Mouse (Mus musculus): ENCODE results near the gene H2afy. TPM values are rescaled to one million over a fixed set of nuclear protein-coding genes. Genes with fewer than 3 reads are reported as not detected.

The H2afy gene
- polyA plus RNA-seq, 1 experiment from 2014 or later, result 76.3 TPM

GRCm38 (mm10) chr13:56135231-56136052 is 719 bp downstream of the H2afy start:
- peaks cover 25% of the 10 kb centered on the region for H3K4me1 ChIP-seq (ENCODE audit: control insufficient read depth, low read depth, low read length)
- peak overlapping the region; percentile 88 for H3K4me2 ChIP-seq (ENCODE audit: low read depth, low read length)
- H3K27me3 ChIP-seq (ENCODE audit: control insufficient read depth, insufficient read depth, low read depth, low read length), result no peaks in the 10 kb centered on the region
- peak overlapping the region; percentile 87 for H3K9ac ChIP-seq (ENCODE audit: low read depth, low read length)
- no peaks in the 10 kb centered on the region for H3K9me3 ChIP-seq (replicated peaks; ENCODE audit: control insufficient read depth, low read length)
- WGBS (ENCODE audit: insufficient replicate concordance), result 2% methylated on average over 62 of the region's 89 CpGs
- H3K27ac ChIP-seq (ENCODE audit: low read length), result peak overlapping the region; percentile 79
- no peaks in the 10 kb centered on the region; the same call in 1 of the 2 replicates for H3K36me3 ChIP-seq (ENCODE audit: control insufficient read depth, insufficient read depth)
- ATAC-seq (ENCODE audit: low read depth), result peak; percentile 83
- H3K4me3 ChIP-seq (ENCODE audit: low read depth, low read length), result peak overlapping the region; percentile 87

GRCm38 (mm10) chr13:56134631-56135181 is 1.5 kb downstream of the H2afy start:
- peak; percentile 18 for ATAC-seq (ENCODE audit: low read depth)
- no peaks in the 10 kb centered on the region for H3K27me3 ChIP-seq (ENCODE audit: control insufficient read depth, insufficient read depth, low read depth, low read length)
- H3K36me3 ChIP-seq (ENCODE audit: control insufficient read depth, insufficient read depth), result no peaks in the 10 kb centered on the region; the same call in 1 of the 2 replicates
- peak overlapping the region; percentile 87 for H3K4me3 ChIP-seq (ENCODE audit: low read depth, low read length)
- peak overlapping the region; percentile 88 for H3K4me2 ChIP-seq (ENCODE audit: low read depth, low read length)
- peak overlapping the region; percentile 79 for H3K27ac ChIP-seq (ENCODE audit: low read length)
- H3K9ac ChIP-seq (ENCODE audit: low read depth, low read length), result peak overlapping the region; percentile 87
- peaks cover 25% of the 10 kb centered on the region for H3K4me1 ChIP-seq (ENCODE audit: control insufficient read depth, low read depth, low read length)
- H3K9me3 ChIP-seq (replicated peaks; ENCODE audit: control insufficient read depth, low read length), result no peaks in the 10 kb centered on the region
- WGBS (ENCODE audit: insufficient replicate concordance), result under 1% methylated on average over 45 of the region's 50 CpGs

GRCm38 (mm10) chr13:56134031-56134430 is 2.1 kb downstream of the H2afy start:
- no peaks in the 10 kb centered on the region; the same call in 1 of the 2 replicates for H3K36me3 ChIP-seq (ENCODE audit: control insufficient read depth, insufficient read depth)
- no peaks in the 10 kb centered on the region for H3K27me3 ChIP-seq (ENCODE audit: control insufficient read depth, insufficient read depth, low read depth, low read length)
- peak overlapping the region; percentile 88 for H3K4me2 ChIP-seq (ENCODE audit: low read depth, low read length)
- peaks cover 25% of the 10 kb centered on the region for H3K4me1 ChIP-seq (ENCODE audit: control insufficient read depth, low read depth, low read length)
- WGBS (ENCODE audit: insufficient replicate concordance), result 15% methylated on average over 5 of the region's 5 CpGs
- ATAC-seq (ENCODE audit: low read depth), result no peak
- H3K4me3 ChIP-seq (ENCODE audit: low read depth, low read length), result peak overlapping the region; percentile 87
- H3K27ac ChIP-seq (ENCODE audit: low read length), result no peak overlapping the region
- H3K9ac ChIP-seq (ENCODE audit: low read depth, low read length), result no peak overlapping the region
- no peaks in the 10 kb centered on the region for H3K9me3 ChIP-seq (replicated peaks; ENCODE audit: control insufficient read depth, low read length)

- Histone ChIP-seq H3K9ac (ENCODE audit: low read depth, low read length) (no peak overlapping the region), H3K4me1 (ENCODE audit: control insufficient read depth, low read depth, low read length) (peaks cover 25% of the 10 kb centered on the region), H3K4me3 (ENCODE audit: low read depth, low read length) (no peak overlapping the region), H3K36me3 (ENCODE audit: control insufficient read depth, insufficient read depth) (peaks cover 5% of the 10 kb centered on the region), H3K27ac (ENCODE audit: low read length) (no peak overlapping the region), H3K9me3 (replicated peaks; ENCODE audit: control insufficient read depth, low read length) (no peaks in the 10 kb centered on the region), H3K4me2 (ENCODE audit: low read depth, low read length) (peak overlapping the region; percentile 88; the same call in 1 of the 2 replicates), H3K27me3 (ENCODE audit: control insufficient read depth, insufficient read depth, low read depth, low read length) (no peaks in the 10 kb centered on the region)
- ATAC-seq (ENCODE audit: low read depth), result no peak
- WGBS (ENCODE audit: insufficient replicate concordance), result 41% methylated on average over 7 of the region's 7 CpGs
These were observed 3.2 kb downstream of the H2afy start for GRCm38 (mm10) chr13:56132941-56133340.

GRCm38 (mm10) chr13:56132326-56132936 is 3.7 kb downstream of the H2afy start:
- no peak overlapping the region for H3K9ac ChIP-seq (ENCODE audit: low read depth, low read length)
- H3K4me2 ChIP-seq (ENCODE audit: low read depth, low read length), result peak overlapping the region; percentile 88; the same call in 1 of the 2 replicates
- no peak for ATAC-seq (ENCODE audit: low read depth)
- no peak overlapping the region for H3K27ac ChIP-seq (ENCODE audit: low read length)
- no peak overlapping the region for H3K4me3 ChIP-seq (ENCODE audit: low read depth, low read length)
- 34% methylated on average over 11 of the region's 11 CpGs for WGBS (ENCODE audit: insufficient replicate concordance)
- no peaks in the 10 kb centered on the region for H3K9me3 ChIP-seq (replicated peaks; ENCODE audit: control insufficient read depth, low read length)
- peaks cover 25% of the 10 kb centered on the region for H3K4me1 ChIP-seq (ENCODE audit: control insufficient read depth, low read depth, low read length)
- no peaks in the 10 kb centered on the region for H3K27me3 ChIP-seq (ENCODE audit: control insufficient read depth, insufficient read depth, low read depth, low read length)
- H3K36me3 ChIP-seq (ENCODE audit: control insufficient read depth, insufficient read depth), result peaks cover 10% of the 10 kb centered on the region

- H3K4me2 ChIP-seq (ENCODE audit: low read depth, low read length), result no peak overlapping the region
- H3K36me3 ChIP-seq (ENCODE audit: control insufficient read depth, insufficient read depth), result peaks cover 25% of the 10 kb centered on the region
- H3K4me1 ChIP-seq (ENCODE audit: control insufficient read depth, low read depth, low read length), result peaks cover 21% of the 10 kb centered on the region
- ATAC-seq (ENCODE audit: low read depth), result no peak
- H3K27ac ChIP-seq (ENCODE audit: low read length), result no peak overlapping the region
- no peaks in the 10 kb centered on the region for H3K27me3 ChIP-seq (ENCODE audit: control insufficient read depth, insufficient read depth, low read depth, low read length)
- WGBS (ENCODE audit: insufficient replicate concordance), result 65% methylated on average over 8 of the region's 8 CpGs
- no peak overlapping the region for H3K4me3 ChIP-seq (ENCODE audit: low read depth, low read length)
- no peaks in the 10 kb centered on the region for H3K9me3 ChIP-seq (replicated peaks; ENCODE audit: control insufficient read depth, low read length)
- H3K9ac ChIP-seq (ENCODE audit: low read depth, low read length), result no peak overlapping the region
These were observed 5.6 kb downstream of the H2afy start for GRCm38 (mm10) chr13:56130544-56130943.

- Histone ChIP-seq H3K36me3 (ENCODE audit: control insufficient read depth, insufficient read depth) (peaks cover 32% of the 10 kb centered on the region), H3K4me2 (ENCODE audit: low read depth, low read length) (no peak overlapping the region), H3K9me3 (replicated peaks; ENCODE audit: control insufficient read depth, low read length) (no peaks in the 10 kb centered on the region), H3K27me3 (ENCODE audit: control insufficient read depth, insufficient read depth, low read depth, low read length) (no peaks in the 10 kb centered on the region), H3K4me3 (ENCODE audit: low read depth, low read length) (no peak overlapping the region), H3K9ac (ENCODE audit: low read depth, low read length) (no peak overlapping the region), H3K27ac (ENCODE audit: low read length) (no peak overlapping the region), H3K4me1 (ENCODE audit: control insufficient read depth, low read depth, low read length) (peaks cover 21% of the 10 kb centered on the region)
- ATAC-seq (ENCODE audit: low read depth), result no peak
- WGBS (ENCODE audit: insufficient replicate concordance), result 68% methylated on average over 3 of the region's 3 CpGs
These were observed 6.6 kb downstream of the H2afy start for GRCm38 (mm10) chr13:56129578-56129977.

- Histone ChIP-seq H3K27ac (ENCODE audit: low read length) (no peak overlapping the region), H3K9ac (ENCODE audit: low read depth, low read length) (no peak overlapping the region), H3K9me3 (replicated peaks; ENCODE audit: control insufficient read depth, low read length) (no peaks in the 10 kb centered on the region), H3K36me3 (ENCODE audit: control insufficient read depth, insufficient read depth) (peaks cover 35% of the 10 kb centered on the region), H3K4me1 (ENCODE audit: control insufficient read depth, low read depth, low read length) (peaks cover 19% of the 10 kb centered on the region), H3K4me3 (ENCODE audit: low read depth, low read length) (no peak overlapping the region), H3K4me2 (ENCODE audit: low read depth, low read length) (no peak overlapping the region), H3K27me3 (ENCODE audit: control insufficient read depth, insufficient read depth, low read depth, low read length) (no peaks in the 10 kb centered on the region)
- no peak for ATAC-seq (ENCODE audit: low read depth)
- WGBS (ENCODE audit: insufficient replicate concordance), result 77% methylated on average over 4 of the region's 4 CpGs
These were observed 7.1 kb downstream of the H2afy start for GRCm38 (mm10) chr13:56129014-56129413.

- Histone ChIP-seq H3K27me3 (ENCODE audit: control insufficient read depth, insufficient read depth, low read depth, low read length) (no peaks in the 10 kb centered on the region), H3K4me2 (ENCODE audit: low read depth, low read length) (no peak overlapping the region), H3K4me1 (ENCODE audit: control insufficient read depth, low read depth, low read length) (no peaks in the 10 kb centered on the region), H3K4me3 (ENCODE audit: low read depth, low read length) (no peak overlapping the region), H3K9ac (ENCODE audit: low read depth, low read length) (no peak overlapping the region), H3K27ac (ENCODE audit: low read length) (no peak overlapping the region), H3K9me3 (replicated peaks; ENCODE audit: control insufficient read depth, low read length) (no peaks in the 10 kb centered on the region), H3K36me3 (ENCODE audit: control insufficient read depth, insufficient read depth) (peaks cover 43% of the 10 kb centered on the region)
- ATAC-seq (ENCODE audit: low read depth), result no peak
- 72% methylated on average over 10 of the region's 10 CpGs for WGBS (ENCODE audit: insufficient replicate concordance)
These were observed 10.5 kb downstream of the H2afy start for GRCm38 (mm10) chr13:56125632-56126031.

All from liver, embryonic 16.5 days (tissue).